Mouse (Mus musculus) heart, postnatal 25 days (tissue): ENCODE results near the gene Thbs4. TPM values are rescaled to one million over a fixed set of nuclear protein-coding genes. Genes with fewer than 3 reads are reported as not detected.

Source experiments
- total RNA-seq, 2 experiments: library from RNA; stranded (reverse); gene quantifications; 2 replicates each; pipeline ENCODE4 v1.2.3; 2021

Thbs4 gene
- total RNA-seq, 2 experiments from 2014 or later = 3.9 to 6.0 TPM

Other genes with a start within 250 kb of the Thbs4 start
- not detected for gene Spz1, start 218.6 kb downstream of the Thbs4 start, total RNA-seq
- gene Serinc5, start 183.7 kb downstream of the Thbs4 start, total RNA-seq = 10 to 100 TPM; 15.3 to 17.5 TPM
- 1 to 10 TPM; 7.7 to 7.8 TPM for gene Mtx3, start 49.9 kb upstream of the Thbs4 start, total RNA-seq